In the genomic region with DNA sequence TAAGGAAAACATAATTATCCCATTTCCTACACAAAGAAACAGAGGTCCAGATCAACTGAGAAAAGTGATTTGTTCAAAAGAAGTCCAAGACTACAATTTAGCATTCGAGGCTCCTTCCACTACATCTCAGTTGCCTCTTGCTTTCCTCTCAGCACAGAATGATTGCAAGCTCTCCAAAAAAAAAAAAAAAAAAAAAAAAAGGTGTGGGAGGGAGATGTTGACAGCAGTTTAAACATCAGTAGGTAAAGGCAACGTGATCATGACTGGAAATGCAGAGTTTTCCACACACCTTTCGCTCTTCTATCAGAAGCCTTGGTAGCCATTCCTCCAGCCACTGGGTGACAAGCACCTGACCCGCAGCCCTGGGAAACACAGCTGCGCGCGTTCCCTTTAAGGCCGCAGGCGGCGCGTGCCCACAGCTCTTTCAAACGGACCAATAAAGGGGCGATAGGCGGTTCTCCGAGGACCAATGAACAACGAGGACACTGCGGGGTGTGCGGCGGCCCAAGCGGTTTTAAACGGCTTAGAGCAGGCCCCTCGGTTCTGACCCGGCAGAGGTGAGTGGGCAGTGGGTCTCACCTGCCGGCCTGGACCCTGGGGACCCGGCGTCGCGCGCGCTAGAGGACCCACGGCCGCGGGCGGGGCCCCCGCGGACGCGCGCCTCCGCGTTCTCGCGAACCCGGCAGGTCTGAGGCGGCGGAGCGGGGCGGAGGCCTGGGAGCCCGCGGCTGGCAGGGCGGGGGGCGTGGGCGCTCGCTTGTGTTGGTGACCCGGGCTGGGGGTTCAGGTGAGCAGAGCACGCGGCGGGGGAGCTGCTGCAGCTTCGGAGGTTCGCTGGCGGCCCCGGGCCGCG, we compare ENCODE assay signal across 8 mouse cellular contexts. TPM values are rescaled to one million over a fixed set of nuclear protein-coding genes. Genes with fewer than 3 reads are reported as not detected.
DNase-seq lines count a peak whose midpoint lies in the region; ATAC-seq lines count a peak whose summit lies in the region.

A gene (plus strand): TSS at position 469 of the 853 bp plus-strand sequence.

- peak; percentile 95 for DNase-seq in Muller cell, postnatal 12 days (ENCODE audit: inconsistent ontology term)
- peak; percentile 94 for DNase-seq in cerebellum, adult 9-11 months
- peak; percentile 92 to 96 for DNase-seq in frontal cortex, adult 2 months (ENCODE audit: extremely low spot score in 1 of 2, low spot score in 1 of 2)
- peak; percentile 96 for DNase-seq in hindbrain, embryonic 11.5 days (ENCODE audit: low spot score)
- DNase-seq in layer of hippocampus, postnatal 10 days (ENCODE audit: low spot score in 2 of 2), result peak; percentile 91 to 92
- peak; percentile 94 for DNase-seq in lung, postnatal 10 days
- DNase-seq in ovary, postnatal 36 days (ENCODE audit: low spot score), result peak; percentile 89
- DNase-seq in thymus, postnatal 25 days, result peak; percentile 90

- H3K4me3 ChIP-seq in hindbrain, embryonic 11.5 days (ENCODE audit: low read depth, low read length), result peak within 1 kb of the TSS; percentile 72

- no peaks in the 10 kb centered on the region for H3K27me3 ChIP-seq in hindbrain, embryonic 11.5 days (ENCODE audit: control insufficient read depth, insufficient read depth, low read length)

- no peaks in the 10 kb centered on the region for H3K4me1 ChIP-seq in hindbrain, embryonic 11.5 days (replicated peaks; ENCODE audit: control insufficient read depth, insufficient read depth, low read length)

- no peaks in the 10 kb centered on the region for H3K36me3 ChIP-seq in hindbrain, embryonic 11.5 days (ENCODE audit: control insufficient read depth, insufficient read depth, low read length)

- H3K9ac ChIP-seq in hindbrain, embryonic 11.5 days (ENCODE audit: low read depth, low read length), result peak within 1 kb of the TSS; percentile 83

- H3K27ac ChIP-seq in hindbrain, embryonic 11.5 days (ENCODE audit: low read depth, low read length), result peak within 1 kb of the TSS; percentile 65

- no peaks in the 10 kb centered on the region for H3K9me3 ChIP-seq in hindbrain, embryonic 11.5 days (ENCODE audit: control insufficient read depth, low read length)

- ATAC-seq in hindbrain, embryonic 11.5 days (ENCODE audit: low FRiP score), result peak; percentile 99

- peak within 1 kb of the TSS; percentile 47 for H3K4me2 ChIP-seq in hindbrain, embryonic 11.5 days (replicated peaks; ENCODE audit: low read depth, low read length)

- WGBS in hindbrain, embryonic 11.5 days, result 1% methylated on average over 57 of the region's 64 CpGs

RNA-seq across cellular contexts. Expression of the gene that starts here (rescaled TPM):
- polyA plus RNA-seq in frontal cortex, adult 2 months (2012; rRNA removed), result 59.8 and 69.1 TPM in 2 replicates
- polyA plus RNA-seq in hindbrain, embryonic 11.5 days (2014; fragmentation: Nextera tagmentation; extraction: Ambion mirVana), result 132 and 171 TPM in 2 replicates
- total RNA-seq in layer of hippocampus, postnatal 10 days (2021), result 100 to 1,000 TPM; 126 TPM

Comparison
In these comparisons a context has a peak if more than half of its experiments do, and no peak if none do; other contexts are left out.
1. Peak in every context shown above with its lines: DNase-seq, ATAC-seq, H3K4me3 ChIP-seq and H3K27ac ChIP-seq.